8 mouse cellular contexts compared by ENCODE assay signal in the genomic region with DNA sequence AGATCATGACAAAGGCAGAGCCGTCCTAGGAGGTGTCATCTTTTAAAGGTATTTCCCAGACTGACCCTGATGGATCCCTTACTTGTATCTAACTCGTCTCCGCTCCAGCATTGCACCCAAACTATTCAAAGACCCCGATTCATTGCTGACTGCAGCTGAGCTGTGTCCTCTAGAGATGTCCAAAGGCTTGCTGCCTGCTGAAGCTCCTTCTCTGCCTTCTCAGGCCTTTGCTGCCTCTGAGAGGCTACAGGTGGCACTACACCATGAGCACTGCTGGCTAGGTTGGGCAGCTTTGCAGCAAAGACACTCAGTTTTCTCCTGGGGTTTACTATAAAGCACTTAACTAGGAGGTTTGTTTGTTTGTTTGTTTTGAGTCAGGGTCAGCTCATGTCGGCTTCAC. TPM values are rescaled to one million over a fixed set of nuclear protein-coding genes. Genes with fewer than 3 reads are reported as not detected.
A peak's percentile ranks its signal among the peaks of the same experiment; 100 is the strongest.
DNase-seq lines count a peak whose midpoint lies in the region; ATAC-seq lines count a peak whose summit lies in the region.

No protein-coding gene starts in this region.

- DNase-seq in liver, result peak; percentile 39
- DNase-seq in cerebellum, adult 8-10 months, result peak; percentile 43
- DNase-seq in frontal cortex, postnatal 36 days (ENCODE audit: low spot score in 2 of 2), result peak; percentile 43 to 68
- peak; percentile 47 for DNase-seq in ovary, postnatal 14 days (ENCODE audit: low spot score)
- peak; percentile 19 for DNase-seq in urinary bladder, postnatal 10 days (ENCODE audit: low spot score)

- H3K4me1 ChIP-seq in liver, embryonic 12.5 days, result peaks cover 14% of the 10 kb centered on the region
- no peaks in the 10 kb centered on the region for H3K4me1 ChIP-seq in kidney, embryonic 14.5 days (ENCODE audit: control insufficient read depth, insufficient read depth, low read length)
- peaks cover 3% of the 10 kb centered on the region for H3K4me1 ChIP-seq in limb, embryonic 13.5 days

- no peak overlapping the region for H3K9ac ChIP-seq in liver, embryonic 12.5 days
- no peak overlapping the region for H3K9ac ChIP-seq in kidney, embryonic 14.5 days (ENCODE audit: low read depth, low read length)
- H3K9ac ChIP-seq in limb, embryonic 13.5 days, result no peak overlapping the region

- peaks cover 31% of the 10 kb centered on the region for H3K27me3 ChIP-seq in liver, embryonic 12.5 days (replicated peaks)
- no peaks in the 10 kb centered on the region; the same call in 1 of the 2 replicates for H3K27me3 ChIP-seq in kidney, embryonic 14.5 days (ENCODE audit: control insufficient read depth, insufficient read depth, low read length)
- H3K27me3 ChIP-seq in limb, embryonic 13.5 days, result peaks cover 20% of the 10 kb centered on the region

- H3K27ac ChIP-seq in liver, embryonic 12.5 days, result no peak overlapping the region
- no peak overlapping the region for H3K27ac ChIP-seq in kidney, embryonic 14.5 days (ENCODE audit: low read depth, low read length)
- no peak overlapping the region for H3K27ac ChIP-seq in limb, embryonic 13.5 days

- ATAC-seq in liver, embryonic 12.5 days, result no peak
- peak; percentile 77 for ATAC-seq in kidney, embryonic 14.5 days (ENCODE audit: low FRiP score, low TSS enrichment)
- peak; percentile 68; the same call in 1 of the 2 replicates for ATAC-seq in limb, embryonic 13.5 days (ENCODE audit: low FRiP score, low read depth)

- H3K4me2 ChIP-seq in liver, embryonic 12.5 days, result no peak overlapping the region
- H3K4me2 ChIP-seq in kidney, embryonic 14.5 days (replicated peaks; ENCODE audit: low read depth, low read length), result no peak overlapping the region
- H3K4me2 ChIP-seq in limb, embryonic 13.5 days (replicated peaks), result no peak overlapping the region

- H3K4me3 ChIP-seq in liver, embryonic 12.5 days, result no peak overlapping the region
- no peak overlapping the region for H3K4me3 ChIP-seq in kidney, embryonic 14.5 days (ENCODE audit: low read length)
- H3K4me3 ChIP-seq in limb, embryonic 13.5 days, result no peak overlapping the region

- H3K36me3 ChIP-seq in liver, embryonic 12.5 days, result no peaks in the 10 kb centered on the region
- no peaks in the 10 kb centered on the region for H3K36me3 ChIP-seq in kidney, embryonic 14.5 days (ENCODE audit: control insufficient read depth, insufficient read depth, low read length)
- no peaks in the 10 kb centered on the region for H3K36me3 ChIP-seq in limb, embryonic 13.5 days

- WGBS in liver, embryonic 12.5 days (ENCODE audit: insufficient replicate concordance), result 34% methylated on average over 5 of the region's 5 CpGs
- WGBS in kidney, embryonic 14.5 days, result 38% methylated on average over 5 of the region's 5 CpGs
- WGBS in limb, embryonic 13.5 days, result 43% methylated on average over 5 of the region's 5 CpGs

- no peaks in the 10 kb centered on the region for H3K9me3 ChIP-seq in liver, embryonic 12.5 days (replicated peaks)
- 0 out of 2 replicates have a peak, but pooled peaks cover 4% of the 10 kb centered on the region for H3K9me3 ChIP-seq in kidney, embryonic 14.5 days (ENCODE audit: control insufficient read depth, low read length)
- H3K9me3 ChIP-seq in limb, embryonic 13.5 days, result peaks cover 8% of the 10 kb centered on the region; the same call in 1 of the 2 replicates

RNA-seq across cellular contexts. Expression of a gene that starts 2.6 kb away (rescaled TPM):
- 0.90 and 1.0 TPM in 2 replicates for polyA plus RNA-seq in liver, embryonic 12.5 days (2016; fragmentation: Nextera tagmentation; extraction: Ambion mirVana)
- polyA plus RNA-seq in kidney, embryonic 14.5 days (2014; fragmentation: Nextera tagmentation; extraction: Ambion mirVana), result 2.5 and 3.1 TPM in 2 replicates
- 3.4 and 4.3 TPM in 2 replicates for polyA plus RNA-seq in limb, embryonic 13.5 days (2015; fragmentation: Nextera tagmentation; extraction: Ambion mirVana)

RNA-seq across cellular contexts. Expression of a gene that starts 26.0 kb away (rescaled TPM):
- 4.1 and 4.8 TPM in 2 replicates for polyA plus RNA-seq in liver, embryonic 12.5 days (2016; fragmentation: Nextera tagmentation; extraction: Ambion mirVana)
- 8.6 and 12.1 TPM in 2 replicates for polyA plus RNA-seq in kidney, embryonic 14.5 days (2014; fragmentation: Nextera tagmentation; extraction: Ambion mirVana)
- polyA plus RNA-seq in limb, embryonic 13.5 days (2015; fragmentation: Nextera tagmentation; extraction: Ambion mirVana), result 11.7 and 13.6 TPM in 2 replicates

RNA-seq across cellular contexts. Expression of a gene that starts 27.3 kb away (rescaled TPM):
- 10.0 and 10.1 TPM in 2 replicates for polyA plus RNA-seq in liver, embryonic 12.5 days (2016; fragmentation: Nextera tagmentation; extraction: Ambion mirVana)
- 23.4 and 29.7 TPM in 2 replicates for polyA plus RNA-seq in kidney, embryonic 14.5 days (2014; fragmentation: Nextera tagmentation; extraction: Ambion mirVana)
- 20.6 and 24.0 TPM in 2 replicates for polyA plus RNA-seq in limb, embryonic 13.5 days (2015; fragmentation: Nextera tagmentation; extraction: Ambion mirVana)
